Mouse (Mus musculus) macrophage (primary cell): ENCODE results near the gene Nop56. TPM values are rescaled to one million over a fixed set of nuclear protein-coding genes. Genes with fewer than 3 reads are reported as not detected.
A peak's percentile ranks its signal among the peaks of the same experiment; 100 is the strongest.

ENCODE experiments used
- H3K27ac ChIP-seq: fragments of 350-480 bp; formaldehyde crosslinking; 2 replicates; pipeline ENCODE4 v1.9.0; 2021
- H3K36me3 ChIP-seq: fragments of 350-480 bp; formaldehyde crosslinking; 2 replicates; pipeline ENCODE4 v1.9.0; 2021; ENCODE audit errors: inconsistent target
- H3K4me3 ChIP-seq: fragments of 350-480 bp; formaldehyde crosslinking; 2 replicates; pipeline ENCODE4 v1.9.0; 2021; ENCODE audit errors: inconsistent target
- H3K79me2 ChIP-seq: fragments of 350-480 bp; formaldehyde crosslinking; 2 replicates; pipeline ENCODE4 v1.9.0; 2021; ENCODE audit errors: inconsistent target
- WGBS: methylation state at CpG from one replicate; pipeline ENCODE4 v1.1.7; 2026; ENCODE audit warnings: inconsistent platforms; ENCODE audit not compliant: missing documents; 5-methylcytosine and 5-hydroxymethylcytosine counted together
- polyA plus RNA-seq: library from polyadenylated mRNA; stranded (reverse); fragments of 250-400 nt; gene quantifications from 3 replicates; pipeline ENCODE4 v1.2.4, GENCODE M21; 2018; ENCODE audit warnings: inconsistent platforms

Gene Nop56
- polyA plus RNA-seq, 1 experiment from 2014 or later = 72.2 TPM

DNA sequence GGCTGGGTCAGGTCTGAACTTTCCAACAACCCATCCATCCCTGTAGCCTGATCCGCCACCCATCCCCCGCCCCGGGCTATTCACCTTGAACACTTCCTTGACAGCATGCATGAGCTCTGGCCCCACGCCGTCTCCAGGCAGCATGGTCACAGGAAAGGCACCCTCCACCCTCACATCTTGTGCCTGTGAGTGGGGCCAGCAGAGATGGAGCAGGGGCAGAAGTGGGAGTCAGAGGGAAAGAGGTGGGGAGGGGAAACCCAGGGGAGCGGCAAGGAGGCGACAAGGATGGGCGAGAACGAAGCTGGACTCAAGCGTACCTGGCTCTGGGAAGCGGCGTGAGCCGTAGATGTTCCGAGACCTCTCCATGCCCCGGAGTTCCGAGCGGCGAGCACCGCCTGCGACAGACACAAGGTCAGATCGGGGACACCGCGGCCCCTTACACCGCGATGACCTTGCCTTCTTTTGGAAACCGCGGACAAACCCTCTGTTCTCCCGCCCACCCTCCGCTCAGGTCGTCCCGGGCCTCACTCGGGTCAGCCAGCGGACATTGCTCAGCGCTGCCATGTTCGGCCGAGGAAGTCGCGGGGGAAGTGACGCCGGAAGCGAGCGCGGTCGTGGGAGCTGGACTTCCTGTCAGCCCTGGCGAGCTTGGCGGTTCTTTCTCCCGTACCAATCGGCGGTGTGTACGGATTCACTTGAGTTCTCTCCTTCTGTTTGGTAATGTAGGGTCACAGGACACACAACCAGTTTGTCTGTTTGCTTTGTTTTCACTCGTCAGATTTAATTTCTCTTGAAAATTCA lies 9.8 kb downstream of the Nop56 start, which contains the start of gene Idh3b:
TSS of gene Idh3b (minus strand) at position 694 of the 801 bp plus-strand sequence.
- H3K36me3 ChIP-seq = peaks cover 26% of the 10 kb centered on the region
- peaks cover 18% of the 10 kb centered on the region for H3K79me2 ChIP-seq
- H3K27ac ChIP-seq = peak within 1 kb of the TSS; percentile 73
- H3K4me3 ChIP-seq = peak within 1 kb of the TSS; percentile 94
- 1% methylated on average over 51 of the region's 51 CpGs for WGBS

DNA sequence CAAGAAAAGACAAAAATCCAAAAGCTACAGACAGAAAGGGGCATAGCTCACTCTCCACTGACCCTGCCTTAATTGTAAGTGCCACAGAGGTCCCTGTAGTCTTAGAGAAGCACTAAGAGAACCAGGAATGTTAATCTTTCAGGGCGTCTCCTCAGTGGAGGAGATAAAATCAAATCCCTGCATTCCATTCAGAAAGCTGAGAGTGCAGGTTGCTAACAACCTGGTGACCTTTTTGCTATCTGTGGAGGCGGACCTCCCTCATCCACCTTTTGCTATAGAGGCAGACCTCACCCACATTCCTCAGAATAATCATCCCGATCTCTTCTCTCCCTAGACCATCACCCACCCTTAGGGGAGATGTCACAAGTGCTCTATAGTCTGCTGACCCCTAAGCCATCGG lies 14.9 kb downstream of the Nop56 start:
- WGBS = 85% methylated on average over 4 of the region's 4 CpGs
- Histone ChIP-seq H3K79me2 (peaks cover 2% of the 10 kb centered on the region), H3K4me3 (no peak overlapping the region), H3K36me3 (no peaks in the 10 kb centered on the region), H3K27ac (no peak overlapping the region)

DNA sequence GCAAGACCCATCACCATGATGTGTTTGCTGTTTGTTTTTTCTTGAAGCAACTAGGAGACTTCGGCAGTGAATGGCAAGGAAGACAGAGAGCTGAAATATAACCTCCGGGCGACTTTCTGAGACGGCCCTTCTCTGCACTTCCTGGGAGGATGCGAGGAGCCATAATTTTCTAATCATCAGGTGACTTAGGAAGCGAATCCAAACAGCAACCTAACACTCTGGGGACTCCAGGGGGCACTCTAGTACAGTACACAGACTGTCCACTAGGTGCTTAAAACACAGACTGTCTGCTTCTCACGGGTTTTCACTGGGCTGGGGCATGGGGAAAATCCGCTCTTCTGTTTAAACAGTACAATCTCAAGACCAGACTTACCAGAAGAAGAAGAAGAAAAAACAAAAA lies 17.2 kb downstream of the Nop56 start:
- H3K27ac ChIP-seq = no peak overlapping the region
- WGBS = 5% methylated on average over 8 of the region's 8 CpGs
- no peaks in the 10 kb centered on the region for H3K79me2 ChIP-seq
- no peak overlapping the region for H3K4me3 ChIP-seq
- no peaks in the 10 kb centered on the region for H3K36me3 ChIP-seq

DNA sequence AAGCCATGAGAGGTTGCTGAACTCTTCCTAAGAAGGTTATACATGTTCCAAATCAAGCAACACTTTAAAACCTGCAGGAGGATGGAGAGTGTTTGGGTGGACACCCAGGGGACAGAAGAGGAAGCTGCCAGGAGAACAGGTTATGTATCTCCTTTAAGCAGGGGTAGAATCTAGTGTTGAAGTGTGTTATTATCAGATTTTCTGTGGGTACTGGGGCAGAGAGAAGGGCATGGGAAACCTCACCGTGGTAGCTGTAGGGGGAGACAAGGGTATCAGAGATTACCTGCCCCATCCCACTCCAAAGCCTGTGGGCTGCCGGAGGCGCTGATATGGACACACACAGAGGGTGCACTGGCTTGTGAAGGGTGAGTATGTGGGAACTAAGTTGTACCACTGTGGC lies 18.8 kb downstream of the Nop56 start:
- 63% methylated on average over 3 of the region's 3 CpGs for WGBS
- Histone ChIP-seq H3K79me2 (no peaks in the 10 kb centered on the region), H3K4me3 (no peak overlapping the region), H3K36me3 (no peaks in the 10 kb centered on the region), H3K27ac (no peak overlapping the region)

DNA sequence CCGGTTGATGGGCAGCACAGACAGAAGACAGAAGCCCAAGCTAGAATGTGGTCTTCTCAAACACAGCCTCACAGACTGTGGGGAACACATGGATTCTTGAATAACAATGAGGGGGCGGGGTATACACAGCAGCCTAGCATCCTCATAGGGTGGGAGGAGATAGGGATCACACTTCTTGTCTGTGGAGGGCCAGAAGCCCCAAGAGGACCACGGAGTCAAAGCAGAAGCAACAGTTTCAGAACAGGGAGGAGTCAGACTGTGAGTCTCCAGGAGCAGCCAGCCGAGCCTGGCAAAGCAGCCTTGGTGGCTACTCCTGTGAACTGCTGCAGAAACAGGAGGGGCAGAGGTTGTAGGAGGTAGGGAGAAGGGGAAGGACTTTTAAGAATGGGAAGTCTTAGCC lies 19.3 kb downstream of the Nop56 start:
- Histone ChIP-seq H3K79me2 (no peaks in the 10 kb centered on the region), H3K4me3 (no peak overlapping the region), H3K36me3 (no peaks in the 10 kb centered on the region), H3K27ac (no peak overlapping the region)
- WGBS = 11% methylated on average over 4 of the region's 4 CpGs

DNA sequence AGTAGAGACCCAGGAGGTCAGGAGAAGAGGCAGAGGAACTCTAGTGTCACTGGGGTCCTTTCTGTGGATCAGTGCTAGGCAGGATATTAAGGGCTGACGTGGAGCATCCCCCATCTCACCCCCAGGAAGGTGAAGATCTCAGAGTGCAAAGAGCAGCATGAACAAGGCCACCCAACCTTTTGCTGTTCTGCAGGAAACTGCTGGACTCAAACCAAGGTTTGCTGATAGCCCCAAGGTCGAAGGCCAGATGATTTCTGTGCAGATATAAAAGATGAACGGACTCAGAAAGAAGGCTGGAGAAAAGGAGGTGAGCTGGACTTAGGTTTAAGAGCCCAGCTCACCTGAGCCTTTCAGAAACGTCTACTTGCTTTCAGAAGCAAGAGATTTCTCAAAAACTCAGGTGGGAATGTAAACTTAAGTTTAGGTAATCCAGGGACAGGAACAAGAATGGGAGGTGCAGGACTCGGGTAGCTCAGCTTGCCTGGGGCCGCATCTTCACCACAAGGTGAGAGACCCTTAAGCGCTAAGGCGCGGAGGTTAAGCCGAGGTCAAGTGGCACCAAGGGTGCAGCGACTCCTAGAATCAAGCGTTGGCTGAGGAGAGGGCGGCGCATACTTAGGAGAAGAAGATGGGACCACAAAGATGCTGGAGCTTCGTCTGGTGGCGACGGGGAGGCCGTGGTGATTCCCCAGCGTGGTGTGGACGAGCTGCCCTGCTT lies 20.1 kb downstream of the Nop56 start:
- no peaks in the 10 kb centered on the region for H3K79me2 ChIP-seq
- WGBS = 16% methylated on average over 20 of the region's 20 CpGs
- no peak overlapping the region for H3K4me3 ChIP-seq
- H3K27ac ChIP-seq = no peak overlapping the region
- no peaks in the 10 kb centered on the region for H3K36me3 ChIP-seq

DNA sequence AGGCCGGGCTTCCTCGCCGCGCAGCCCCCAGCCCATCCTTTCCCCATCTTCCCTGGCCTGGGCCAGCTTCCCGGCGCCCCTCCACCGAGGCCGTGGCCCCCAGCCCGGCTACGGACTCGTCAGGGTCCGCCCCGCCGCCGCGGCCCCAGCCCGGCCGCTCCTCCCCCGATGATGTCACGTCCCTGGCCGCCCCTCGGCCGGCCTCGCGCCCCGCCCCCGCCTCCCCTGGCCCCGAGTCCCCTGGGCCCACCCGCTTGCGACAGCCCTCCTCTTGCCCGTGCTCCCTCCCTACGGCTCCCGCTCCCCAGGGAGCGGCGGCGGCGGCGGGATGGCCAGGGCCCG lies 20.7 kb downstream of the Nop56 start, which contains the start of gene Ebf4:
TSS of gene Ebf4 (plus strand) at position 234 of the 342 bp plus-strand sequence.
- H3K4me3 ChIP-seq = no peak within 1 kb of the TSS
- 1% methylated on average over 24 of the region's 39 CpGs for WGBS
- H3K36me3 ChIP-seq = no peaks in the 10 kb centered on the region
- H3K27ac ChIP-seq = no peak within 1 kb of the TSS
- no peaks in the 10 kb centered on the region for H3K79me2 ChIP-seq

DNA sequence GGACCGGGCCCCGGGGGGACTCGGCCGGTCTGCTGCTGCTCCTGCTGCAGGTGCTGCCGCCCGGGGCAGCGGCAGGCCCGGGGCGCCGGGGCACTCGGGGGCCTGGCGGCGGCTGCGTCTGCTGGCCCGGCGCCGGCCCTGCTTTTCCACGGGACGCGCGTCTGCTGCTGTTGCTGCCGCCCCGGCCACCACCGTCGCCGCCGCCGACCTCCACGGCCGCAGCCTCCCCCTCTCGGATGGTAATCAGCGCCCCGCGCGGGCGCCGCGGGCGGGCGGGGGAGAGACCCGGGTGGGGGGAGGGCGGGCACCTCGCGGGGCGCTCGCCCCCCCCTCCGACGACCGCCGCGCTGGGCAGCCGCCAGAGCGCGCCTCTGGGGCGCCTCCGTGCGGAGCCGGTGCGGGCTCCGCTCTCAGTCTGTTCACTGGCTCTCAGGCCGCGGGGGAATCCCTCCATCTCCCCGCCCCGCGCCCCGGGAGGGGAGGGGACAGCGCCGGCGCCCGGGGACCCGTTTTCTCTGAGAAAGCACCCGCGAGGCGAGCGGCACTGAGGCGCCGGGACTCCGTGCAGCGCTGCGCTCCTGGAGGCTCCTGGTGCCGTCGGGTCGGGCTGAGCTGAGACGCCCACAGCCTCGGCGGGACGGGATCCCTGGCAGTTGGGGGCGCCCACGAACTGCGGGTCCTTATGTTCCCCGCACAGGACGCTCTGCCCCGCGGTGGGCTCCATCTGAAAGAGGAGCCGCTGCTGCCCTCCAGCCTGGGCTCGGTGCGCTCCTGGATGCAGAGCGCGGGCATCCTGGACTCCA lies 21.3 kb downstream of the Nop56 start:
- H3K4me3 ChIP-seq = no peak overlapping the region
- H3K36me3 ChIP-seq = no peaks in the 10 kb centered on the region
- H3K27ac ChIP-seq = no peak overlapping the region
- 3% methylated on average over 63 of the region's 99 CpGs for WGBS
- no peaks in the 10 kb centered on the region for H3K79me2 ChIP-seq

DNA sequence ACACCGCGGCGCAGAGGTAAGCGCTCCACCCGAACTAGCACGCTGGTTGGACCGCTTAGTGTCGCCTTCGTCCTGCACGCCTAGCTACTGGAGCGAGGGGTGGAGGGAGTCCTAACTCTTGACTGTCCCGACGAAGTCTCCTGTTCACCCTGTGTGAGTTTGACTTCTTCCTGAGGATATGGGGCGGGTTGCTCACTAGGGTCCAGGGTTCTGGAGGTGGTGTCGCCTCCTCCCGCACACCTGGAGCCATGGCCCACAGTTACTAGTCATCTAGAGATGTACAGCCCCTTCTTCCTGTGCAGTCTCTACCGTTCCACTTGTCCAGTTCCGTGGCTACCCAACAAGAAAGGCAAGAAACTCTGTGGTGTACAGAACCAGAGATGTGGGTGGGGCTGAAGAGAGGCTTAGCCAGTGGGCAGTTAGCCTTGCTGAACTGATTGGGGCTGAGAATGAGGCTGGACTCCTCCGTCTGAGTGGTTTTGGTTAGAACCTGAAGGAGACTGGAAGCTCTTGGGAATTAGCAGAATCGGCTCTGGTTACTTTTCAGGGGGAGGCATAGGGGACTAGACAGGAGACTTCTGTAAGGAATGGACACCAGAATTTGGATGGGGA lies 22.0 kb downstream of the Nop56 start:
- H3K4me3 ChIP-seq = no peak overlapping the region
- H3K36me3 ChIP-seq = no peaks in the 10 kb centered on the region
- H3K27ac ChIP-seq = no peak overlapping the region
- H3K79me2 ChIP-seq = no peaks in the 10 kb centered on the region
- 10% methylated on average over 20 of the region's 20 CpGs for WGBS

DNA sequence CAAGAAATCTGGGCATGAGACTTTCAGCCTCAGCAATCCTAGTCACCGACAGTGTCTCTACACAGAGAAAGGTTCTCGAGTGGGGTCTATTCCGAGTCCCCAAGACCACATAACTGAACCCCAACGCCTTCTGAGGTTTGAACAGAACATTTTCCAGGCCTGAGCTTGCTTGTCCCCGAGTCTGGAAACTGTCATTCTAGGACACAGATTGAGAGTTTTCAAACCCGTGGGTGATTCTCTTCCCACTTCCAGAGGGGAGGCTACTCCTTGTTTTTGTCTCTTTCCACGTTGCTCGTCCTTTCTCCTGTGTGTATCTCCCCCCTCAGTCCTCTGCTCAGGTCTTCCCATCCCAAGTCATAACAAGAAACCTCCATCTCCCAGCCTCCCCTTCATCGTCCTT lies 23.4 kb downstream of the Nop56 start:
- Histone ChIP-seq H3K4me3 (no peak overlapping the region), H3K79me2 (no peaks in the 10 kb centered on the region), H3K27ac (no peak overlapping the region), H3K36me3 (no peaks in the 10 kb centered on the region)
- 85% methylated on average over 9 of the region's 9 CpGs for WGBS

DNA sequence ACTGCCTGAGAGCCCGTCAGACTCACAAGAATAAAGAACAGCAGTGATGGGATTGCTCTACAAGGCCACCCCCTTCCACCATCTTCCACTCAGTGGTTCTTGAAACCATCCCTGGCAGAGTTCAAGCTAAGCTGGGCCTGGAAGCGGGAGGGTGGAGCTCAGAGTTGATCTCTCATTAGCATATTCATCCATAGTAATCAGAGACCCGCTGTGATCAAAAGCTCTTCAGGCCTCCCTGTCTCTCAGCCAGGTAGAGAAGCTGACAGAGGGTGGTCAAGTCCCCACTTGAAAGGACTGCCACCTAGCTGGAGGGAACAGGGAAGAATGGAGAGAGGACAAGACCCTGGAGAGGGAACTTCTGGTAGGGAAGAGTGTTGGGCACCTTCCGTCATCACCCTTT lies 28.8 kb downstream of the Nop56 start:
- H3K27ac ChIP-seq = no peak overlapping the region
- H3K36me3 ChIP-seq = no peaks in the 10 kb centered on the region
- H3K79me2 ChIP-seq = no peaks in the 10 kb centered on the region
- 80% methylated on average over 4 of the region's 4 CpGs for WGBS
- no peak overlapping the region for H3K4me3 ChIP-seq

DNA sequence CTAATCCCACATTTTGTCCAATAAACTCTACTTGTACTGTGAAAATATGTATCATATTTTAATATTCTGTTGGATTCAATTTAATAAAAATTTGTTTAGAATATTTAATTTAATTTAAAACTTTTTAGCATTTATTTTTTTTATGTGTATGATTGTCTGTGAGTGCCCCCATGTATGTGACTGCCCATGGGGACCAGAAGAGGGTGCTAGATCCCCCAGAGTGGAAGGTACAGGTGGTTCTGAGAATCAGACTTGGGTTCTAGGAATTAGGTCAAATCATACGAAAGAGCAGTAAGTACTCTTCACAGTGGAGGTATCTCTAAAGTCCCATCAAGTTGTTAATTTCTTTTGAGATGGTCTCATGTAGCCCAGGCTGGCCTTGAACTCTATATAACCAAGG lies 52.8 kb downstream of the Nop56 start:
- Histone ChIP-seq H3K4me3 (no peak overlapping the region), H3K36me3 (no peaks in the 10 kb centered on the region), H3K79me2 (no peaks in the 10 kb centered on the region), H3K27ac (no peak overlapping the region)
- 100% methylated on average over 1 of the region's 1 CpGs for WGBS
